Mouse (Mus musculus) bone marrow, adult 2 months (tissue): ENCODE measurements around the gene Fntb.

Experiments
- CTCF ChIP-seq: fragments of 200-500 bp; IDR thresholded peaks from 2 replicates; pipeline ENCODE4 v1.5.1; 2011; ENCODE audit warnings: low read length, control low read depth; ENCODE audit not compliant: control insufficient read depth, insufficient read depth
- POLR2A ChIP-seq: fragments of 200-500 bp; IDR thresholded peaks from 2 replicates; pipeline ENCODE4 v1.6.1; 2011; ENCODE audit warnings: low read depth, mild to moderate bottlenecking, control low read depth, low read length, borderline replicate concordance; ENCODE audit not compliant: control insufficient read depth

DNA sequence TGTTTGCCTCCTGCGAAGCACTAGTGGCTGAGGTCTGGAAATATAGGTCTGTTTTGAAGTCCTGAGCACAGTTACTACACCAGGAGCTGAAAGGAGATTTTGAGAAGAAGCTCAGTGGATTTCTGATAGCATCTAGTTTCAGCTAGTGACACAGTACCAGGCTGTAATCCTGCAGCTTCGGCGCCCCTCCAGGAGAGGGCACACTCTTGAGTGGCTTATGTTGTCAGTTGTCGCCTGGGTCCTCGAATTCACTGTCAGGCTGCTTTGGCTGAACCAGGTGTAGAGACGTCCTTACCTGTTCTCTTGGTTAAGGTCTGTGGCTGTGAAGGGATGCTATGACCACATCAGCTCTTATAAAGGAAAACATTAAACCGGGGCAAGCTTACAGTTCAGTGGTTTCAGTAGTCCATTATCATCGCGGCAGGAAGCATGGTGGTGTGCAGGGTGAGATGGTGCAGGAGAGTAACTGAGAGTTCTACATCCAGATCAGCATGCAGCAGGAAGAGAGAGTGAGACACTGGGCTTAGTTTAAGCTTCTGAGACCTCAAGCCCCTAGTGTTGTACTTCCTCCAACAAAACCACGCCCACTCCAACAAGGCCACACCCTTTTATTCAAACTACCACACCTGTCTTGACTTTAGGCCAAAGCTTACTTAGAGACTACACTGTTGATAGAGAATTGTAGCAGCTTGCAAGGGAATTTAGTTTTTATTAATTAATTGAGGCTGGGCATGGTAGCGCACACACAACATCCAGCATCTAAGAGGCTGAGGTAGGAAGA lies 124.2 kb downstream of the Fntb start:
- peak; percentile 24; the same call in 1 of the 2 replicates for TF ChIP-seq CTCF
- TF ChIP-seq POLR2A: no peak
